Comparison of ENCODE assay signal across 15 mouse cellular contexts in genomic region chr1:88623040-88623439, GRCm38 (mm10).
DNase-seq lines count a peak whose midpoint lies in the region; ATAC-seq and TF ChIP-seq lines count a peak whose summit lies in the region.
"Had no signal": no experiment of that assay in that cellular context is flagged by ENCODE, and none has a peak within 500 bp of the region (broad histone marks: within the 10 kb centered on the region; RNA-seq: fewer than 3 reads in every experiment).

No protein-coding gene starts in this region.

- H3K9ac ChIP-seq in forebrain, embryonic 14.5 days (ENCODE audit: low read length), result no peak overlapping the region
- no peak overlapping the region for H3K9ac ChIP-seq in hindbrain, embryonic 14.5 days
- no peak overlapping the region for H3K9ac ChIP-seq in midbrain, postnatal 0 days (replicated peaks; ENCODE audit: low read length, poor library complexity, severe bottlenecking)
- H3K9ac ChIP-seq: lung, embryonic 14.5 days had no signal

- no peak overlapping the region for H3K4me2 ChIP-seq in forebrain, embryonic 14.5 days (ENCODE audit: low read length)
- H3K4me2 ChIP-seq in hindbrain, embryonic 14.5 days (replicated peaks), result no peak overlapping the region
- H3K4me2 ChIP-seq in midbrain, postnatal 0 days (ENCODE audit: low read depth, low read length, poor library complexity, severe bottlenecking), result no peak overlapping the region
- H3K4me2 ChIP-seq: liver, embryonic 11.5 days; lung, embryonic 14.5 days had no signal

- TF ChIP-seq CTCF in midbrain, postnatal 0 days (IDR thresholded peaks at IDR 0.05), result no peak

- no peaks in the 10 kb centered on the region for H3K36me3 ChIP-seq in forebrain, embryonic 14.5 days (ENCODE audit: control insufficient read depth, insufficient read depth, low read length)
- H3K36me3 ChIP-seq in hindbrain, embryonic 14.5 days (replicated peaks; ENCODE audit: control insufficient read depth, insufficient read depth), result no peaks in the 10 kb centered on the region
- H3K36me3 ChIP-seq in midbrain, postnatal 0 days (ENCODE audit: insufficient read depth, low read length), result no peaks in the 10 kb centered on the region
- H3K36me3 ChIP-seq: limb, embryonic 10.5 days had no signal

- H3K4me1 ChIP-seq in forebrain, embryonic 14.5 days (ENCODE audit: control insufficient read depth, insufficient read depth, low read length), result peaks cover 6% of the 10 kb centered on the region
- H3K4me1 ChIP-seq in hindbrain, embryonic 14.5 days (replicated peaks; ENCODE audit: control insufficient read depth, insufficient read depth, low read length), result peaks cover 10% of the 10 kb centered on the region
- peaks cover 6% of the 10 kb centered on the region; the same call in 1 of the 2 replicates for H3K4me1 ChIP-seq in midbrain, postnatal 0 days (ENCODE audit: insufficient read depth, low read length)

- no peak overlapping the region for H3K4me3 ChIP-seq in forebrain, embryonic 14.5 days (ENCODE audit: low read depth, low read length)
- H3K4me3 ChIP-seq in hindbrain, embryonic 14.5 days (replicated peaks; ENCODE audit: low read length), result no peak overlapping the region
- H3K4me3 ChIP-seq in midbrain, postnatal 0 days (ENCODE audit: low read depth, low read length), result no peak overlapping the region
- H3K4me3 ChIP-seq: limb, embryonic 10.5 days had no signal

- peak; percentile 13 for DNase-seq in left cerebral cortex, postnatal 4 days
- no peak for DNase-seq in left cerebral cortex, postnatal 14 days (ENCODE audit: low spot score in 2 of 2)
- DNase-seq in forebrain, embryonic 14.5 days (ENCODE audit: low spot score), result peak; percentile 48
- no peak for DNase-seq in hindbrain, embryonic 14.5 days (ENCODE audit: low spot score)
- DNase-seq in midbrain, postnatal 0 days (ENCODE audit: low spot score), result peak; percentile 20
- no peak for DNase-seq in MN1 (ENCODE audit: low spot score)
- DNase-seq in cerebellum, postnatal 4 days (ENCODE audit: low spot score in 2 of 2), result no peak
- DNase-seq: adrenal gland, postnatal 14 days; cerebellum, adult 2 months; gastrocnemius, postnatal 14 days; heart, postnatal 10 days; kidney, adult 9 months; lung, embryonic 14.5 days had no signal

- 46% methylated on average over 10 of the region's 10 CpGs for WGBS in forebrain, embryonic 14.5 days
- WGBS in hindbrain, embryonic 14.5 days, result 40% methylated on average over 10 of the region's 10 CpGs
- WGBS in midbrain, postnatal 0 days, result 47% methylated on average over 10 of the region's 10 CpGs

- H3K9me3 ChIP-seq in forebrain, embryonic 14.5 days (replicated peaks; ENCODE audit: control insufficient read depth, low read length), result no peaks in the 10 kb centered on the region
- H3K9me3 ChIP-seq in hindbrain, embryonic 14.5 days (ENCODE audit: control insufficient read depth, low read length), result no peaks in the 10 kb centered on the region
- no peaks in the 10 kb centered on the region for H3K9me3 ChIP-seq in midbrain, postnatal 0 days (ENCODE audit: low read length)
- H3K9me3 ChIP-seq: limb, embryonic 10.5 days had no signal

- ATAC-seq in forebrain, embryonic 14.5 days, result peak; percentile 63; the same call in 1 of the 2 replicates
- ATAC-seq in hindbrain, embryonic 14.5 days (ENCODE audit: low FRiP score), result peak; percentile 60; the same call in 1 of the 2 replicates
- no peak for ATAC-seq in midbrain, postnatal 0 days (ENCODE audit: low FRiP score)

- peak overlapping the region; percentile 29; the same call in 1 of the 2 replicates for H3K27ac ChIP-seq in forebrain, embryonic 14.5 days (ENCODE audit: low read depth, low read length)
- 0 out of 2 replicates have a peak overlapping the region, but pooled peaks have one; percentile 9 for H3K27ac ChIP-seq in hindbrain, embryonic 14.5 days
- H3K27ac ChIP-seq in midbrain, postnatal 0 days (ENCODE audit: low read depth, low read length), result 0 out of 2 replicates have a peak overlapping the region, but pooled peaks have one; percentile 14
- H3K27ac ChIP-seq: limb, embryonic 10.5 days had no signal

- intact Hi-C loops in left cerebral cortex, postnatal 4 days (cut with DNase I), result no loop called here
- intact Hi-C loops in left cerebral cortex, postnatal 14 days (cut with DNase I), result no loop called here

- no peaks in the 10 kb centered on the region for H3K27me3 ChIP-seq in forebrain, embryonic 14.5 days (replicated peaks; ENCODE audit: control insufficient read depth, insufficient read depth, low read length)
- no peaks in the 10 kb centered on the region for H3K27me3 ChIP-seq in hindbrain, embryonic 14.5 days (ENCODE audit: control insufficient read depth, insufficient read depth, low read length)
- no peaks in the 10 kb centered on the region for H3K27me3 ChIP-seq in midbrain, postnatal 0 days (ENCODE audit: insufficient read depth, low read length)

Comparison
In these comparisons a context has a peak if more than half of its experiments do, and no peak if none do; other contexts are left out.
1. DNase-seq: peak in left cerebral cortex, postnatal 4 days (single experiment), forebrain, embryonic 14.5 days (single experiment) and midbrain, postnatal 0 days (single experiment); none in left cerebral cortex, postnatal 14 days (0 of 2), hindbrain, embryonic 14.5 days (single experiment), MN1 (single experiment) and cerebellum, postnatal 4 days (0 of 2).
2. Peak in every context shown above with its lines, with median percentiles within 50 percentile points of each other: H3K27ac ChIP-seq.